Mouse (Mus musculus) thymus, adult 2 months (tissue): ENCODE measurements around the gene Ccdc85a. TPM values are rescaled to one million over a fixed set of nuclear protein-coding genes. Genes with fewer than 3 reads are reported as not detected.

Source experiments
- DNase-seq: peaks from one replicate; pipeline ENCODE4 v3.0.0; 2021
- H3K27ac ChIP-seq: fragments of 200-500 bp; 2 replicates; pipeline ENCODE4 v1.5.1; 2012; ENCODE audit warnings: low read length, control low read depth; ENCODE audit not compliant: control insufficient read depth, insufficient read depth
- H3K27me3 ChIP-seq: fragments of 200-500 bp; 2 replicates; pipeline ENCODE4 v1.6.1; 2012; ENCODE audit warnings: mild to moderate bottlenecking, low read length, moderate library complexity, mixed read lengths; ENCODE audit not compliant: control insufficient read depth, insufficient read depth
- H3K36me3 ChIP-seq: fragments of 200-500 bp; 2 replicates; pipeline ENCODE4 v1.6.1; 2012; ENCODE audit warnings: mild to moderate bottlenecking, low read length, moderate library complexity; ENCODE audit not compliant: control insufficient read depth, insufficient read depth
- H3K4me1 ChIP-seq: fragments of 200-500 bp; replicated peaks from 2 replicates; pipeline ENCODE4 v1.6.1; 2012; ENCODE audit warnings: low read length; ENCODE audit not compliant: control insufficient read depth, insufficient read depth
- H3K4me3 ChIP-seq: fragments of 200-500 bp; 2 replicates; pipeline ENCODE4 v1.5.1; 2012; ENCODE audit warnings: mild to moderate bottlenecking, low read length, control low read depth, moderate library complexity; ENCODE audit not compliant: control insufficient read depth, insufficient read depth
- CTCF ChIP-seq: fragments of 200-500 bp; IDR thresholded peaks from 2 replicates; pipeline ENCODE4 v1.5.1; 2012; ENCODE audit warnings: mild to moderate bottlenecking, control low read depth, low read length, moderate library complexity, borderline replicate concordance; ENCODE audit not compliant: control insufficient read depth, poor library complexity, insufficient read depth; ENCODE audit errors: extremely low read depth
- POLR2A ChIP-seq: fragments of 200-500 bp; IDR thresholded peaks from 2 replicates; pipeline ENCODE4 v1.6.1; 2012; ENCODE audit warnings: mild to moderate bottlenecking, low read length, control low read depth, moderate library complexity; ENCODE audit not compliant: control insufficient read depth, poor library complexity, insufficient read depth; ENCODE audit errors: extremely low read depth
- WGBS: fragments of 180-500 bp; shearing (Covaris S2); methylation state at CpG from one replicate; pipeline ENCODE4 v1.1.7; 2018; 5-methylcytosine and 5-hydroxymethylcytosine counted together
- polyA plus RNA-seq: library from polyadenylated mRNA; depleted of rRNA; stranded (reverse); fragments of >200 nt; gene quantifications from 2 replicates; pipeline ENCODE4 v1.2.3, GENCODE M21; 2012; rRNA removed

The Ccdc85a gene
- 0.43 and 0.58 TPM in 2 replicates for polyA plus RNA-seq

DNA sequence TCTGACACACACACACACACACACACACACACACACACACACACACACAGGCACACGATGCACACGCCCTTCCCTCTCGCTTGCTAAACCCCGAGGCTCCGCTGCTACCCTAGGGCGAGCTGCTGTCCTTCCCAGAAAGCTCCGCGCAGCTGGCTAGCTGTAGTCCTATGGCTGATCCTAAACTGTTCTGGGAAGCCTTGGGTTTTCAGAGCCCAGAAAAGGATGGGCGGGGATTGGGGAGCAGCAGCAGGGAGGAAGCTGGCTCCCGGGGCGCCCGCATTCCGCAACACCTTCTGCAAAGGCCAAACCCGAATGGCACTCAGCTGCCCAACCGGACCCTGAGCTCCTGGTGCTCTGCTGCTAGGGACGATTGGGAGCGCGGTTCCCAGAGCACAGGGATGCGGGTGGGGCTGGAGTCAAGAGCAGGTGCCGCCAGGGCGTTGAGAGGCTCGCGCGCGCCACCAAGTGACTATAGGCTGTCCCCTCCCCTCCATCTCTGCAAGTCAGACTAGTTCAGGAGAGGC lies at the start of gene Ccdc85a:
Gene Ccdc85a (minus strand): TSS at position 414 of the 524 bp plus-strand sequence.
- 2% methylated on average over 25 of the region's 25 CpGs for WGBS

GRCm38 (mm10) chr11:28633571-28634125 lies 49.5 kb upstream of the Ccdc85a start:
- Histone ChIP-seq H3K27ac (no peak overlapping the region), H3K4me3 (no peak overlapping the region), H3K4me1 (no peaks in the 10 kb centered on the region), H3K36me3 (no peaks in the 10 kb centered on the region), H3K27me3 (no peaks in the 10 kb centered on the region)
- DNase-seq, result no peak
- WGBS, result 63% methylated on average over 1 of the region's 1 CpGs
- TF ChIP-seq CTCF, result no peak
- no peak for TF ChIP-seq POLR2A

More for the DNA sequence above, at the start of gene Ccdc85a:
- no peaks in the 10 kb centered on the region; the same call in 1 of the 2 replicates for H3K27me3 ChIP-seq
- no peak for DNase-seq
- no peaks in the 10 kb centered on the region for H3K4me1 ChIP-seq
- no peak within 1 kb of the TSS; the same call in 1 of the 2 replicates for H3K4me3 ChIP-seq
- H3K36me3 ChIP-seq, result no peaks in the 10 kb centered on the region
- TF ChIP-seq CTCF (no peak), POLR2A (no peak)
- no peak within 1 kb of the TSS for H3K27ac ChIP-seq

DNA sequence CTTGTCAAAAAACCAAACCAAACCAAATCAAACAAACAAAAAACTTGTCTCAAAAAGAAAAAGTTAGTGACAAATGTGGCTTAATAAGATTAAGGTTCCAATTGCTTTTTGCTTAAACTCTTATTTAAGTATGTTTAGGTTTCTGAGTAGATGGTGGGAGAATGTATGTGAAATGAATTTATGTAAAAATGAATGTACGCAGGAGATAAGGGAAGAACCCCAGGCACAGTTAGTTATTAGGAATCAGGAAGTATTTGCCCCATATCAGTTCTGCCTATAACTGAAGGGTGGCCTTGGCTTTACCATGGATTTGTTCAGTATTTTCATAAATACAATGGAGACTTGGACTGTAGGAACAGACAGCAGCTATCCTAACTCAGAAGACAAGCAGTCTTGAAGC lies 49.0 kb upstream of the Ccdc85a start:
- 96% methylated on average over 1 of the region's 1 CpGs for WGBS
- DNase-seq, result no peak
- Histone ChIP-seq H3K27me3 (no peaks in the 10 kb centered on the region), H3K4me3 (no peak overlapping the region), H3K36me3 (no peaks in the 10 kb centered on the region), H3K4me1 (no peaks in the 10 kb centered on the region), H3K27ac (no peak overlapping the region)
- TF ChIP-seq CTCF (no peak), POLR2A (no peak)

- Histone ChIP-seq H3K4me3 (no peak overlapping the region), H3K36me3 (no peaks in the 10 kb centered on the region), H3K27ac (no peak overlapping the region), H3K27me3 (no peaks in the 10 kb centered on the region), H3K4me1 (no peaks in the 10 kb centered on the region)
- 88% methylated on average over 2 of the region's 2 CpGs for WGBS
- no peak for DNase-seq
- no peak for TF ChIP-seq POLR2A
- no peak for TF ChIP-seq CTCF
Measured at GRCm38 (mm10) chr11:28630771-28631170, 46.6 kb upstream of the Ccdc85a start.

DNA sequence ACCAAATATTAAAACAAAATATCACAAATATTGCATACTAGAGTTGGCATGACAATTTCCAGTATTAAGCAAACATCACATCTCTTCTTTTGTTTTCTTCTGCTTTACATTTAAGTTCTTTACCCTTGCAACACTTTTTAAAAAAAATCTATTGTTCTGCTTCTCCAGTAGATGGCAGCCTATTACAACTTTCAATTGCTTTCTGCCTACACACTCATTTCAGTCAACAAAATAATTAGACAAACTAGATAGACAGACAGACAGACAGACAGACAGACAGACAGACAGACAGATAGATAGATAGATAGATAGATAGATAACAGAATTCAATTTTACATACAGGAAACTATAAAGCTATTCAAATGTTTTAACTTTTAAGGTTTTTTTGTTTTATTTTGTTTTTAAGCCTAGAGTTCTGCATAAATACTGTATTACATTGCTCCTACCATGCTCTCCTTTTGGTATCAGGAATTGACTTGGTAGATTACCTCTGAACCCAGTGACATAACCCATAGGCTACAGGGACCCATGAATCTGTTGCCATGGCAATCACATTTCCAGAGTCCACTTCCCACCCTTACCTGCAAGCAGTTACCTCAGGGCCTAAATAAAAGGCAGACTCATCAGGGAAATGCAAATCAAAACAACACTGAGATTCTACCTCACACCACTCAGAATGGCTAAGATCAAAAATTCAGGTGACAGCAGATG lies 26.8 kb upstream of the Ccdc85a start:
- Histone ChIP-seq H3K27ac (no peak overlapping the region), H3K4me3 (no peak overlapping the region), H3K27me3 (no peaks in the 10 kb centered on the region), H3K4me1 (no peaks in the 10 kb centered on the region), H3K36me3 (no peaks in the 10 kb centered on the region)
- no peak for TF ChIP-seq POLR2A
- no peak for TF ChIP-seq CTCF
- DNase-seq, result no peak

- H3K27ac ChIP-seq, result no peak overlapping the region
- no peaks in the 10 kb centered on the region for H3K36me3 ChIP-seq
- TF ChIP-seq CTCF, result no peak
- TF ChIP-seq POLR2A, result no peak
- DNase-seq, result no peak
- no peak overlapping the region for H3K4me3 ChIP-seq
- no peaks in the 10 kb centered on the region for H3K4me1 ChIP-seq
- no peaks in the 10 kb centered on the region; the same call in 1 of the 2 replicates for H3K27me3 ChIP-seq
- WGBS, result 6% methylated on average over 63 of the region's 63 CpGs
Measured at GRCm38 (mm10) chr11:28583138-28583910, 800 bp downstream of the Ccdc85a start.
